In genomic region chr6:21325251-21325650, GRCm38 (mm10) we compare ENCODE assay signal across 13 mouse cellular contexts.
A peak's percentile ranks its signal among the peaks of the same experiment; 100 is the strongest.
DNase-seq lines count a peak whose midpoint lies in the region; ATAC-seq and TF ChIP-seq lines count a peak whose summit lies in the region.
"Had no signal": no experiment of that assay in that cellular context is flagged by ENCODE, and none has a peak within 500 bp of the region (broad histone marks: within the 10 kb centered on the region; RNA-seq: fewer than 3 reads in every experiment).

No protein-coding gene starts in this region.

- H3K9me3 ChIP-seq in ES-E14 (ENCODE audit: control insufficient read depth, insufficient read depth, low read depth, low read length): no peaks in the 10 kb centered on the region
- no peaks in the 10 kb centered on the region for H3K9me3 ChIP-seq in forebrain, embryonic 16.5 days (ENCODE audit: control insufficient read depth, low read length)
- H3K9me3 ChIP-seq in midbrain, embryonic 12.5 days: no peaks in the 10 kb centered on the region
- H3K9me3 ChIP-seq: embryonic facial prominence, embryonic 12.5 days had no signal

- no peak overlapping the region for H3K9ac ChIP-seq in ES-E14 (ENCODE audit: insufficient read depth, low read depth, low read length, poor library complexity, severe bottlenecking)
- no peak overlapping the region for H3K9ac ChIP-seq in forebrain, embryonic 16.5 days (replicated peaks; ENCODE audit: low read depth, low read length)
- H3K9ac ChIP-seq in midbrain, embryonic 12.5 days (replicated peaks): no peak overlapping the region
- H3K9ac ChIP-seq: embryonic facial prominence, embryonic 12.5 days; lung, embryonic 14.5 days had no signal

- no peak overlapping the region for H3K4me2 ChIP-seq in forebrain, embryonic 16.5 days (ENCODE audit: low read length)
- H3K4me2 ChIP-seq in midbrain, embryonic 12.5 days (replicated peaks): no peak overlapping the region
- H3K4me2 ChIP-seq: embryonic facial prominence, embryonic 12.5 days; lung, embryonic 14.5 days had no signal

- in situ Hi-C loops in ES-E14 (cut with MboI; ENCODE audit: low sequenced_read_pairs in 2 of 2, unreplicated experiment in 2 of 2): no loop called here

- H3K4me1 ChIP-seq in ES-E14 (ENCODE audit: control insufficient read depth in 2 of 2, insufficient read depth in 2 of 2, low read length in 2 of 2, poor library complexity in 1 of 2): no peaks in the 10 kb centered on the region
- H3K4me1 ChIP-seq in forebrain, embryonic 16.5 days (replicated peaks; ENCODE audit: control insufficient read depth, insufficient read depth, low read length): peaks cover 4% of the 10 kb centered on the region; the same call in 1 of the 2 replicates
- peaks cover 18% of the 10 kb centered on the region for H3K4me1 ChIP-seq in midbrain, embryonic 12.5 days

- ATAC-seq in forebrain, embryonic 16.5 days: peak; percentile 95
- peak; percentile 93 for ATAC-seq in midbrain, embryonic 12.5 days (ENCODE audit: low FRiP score, low read depth)
- ATAC-seq in CD4-positive, CD25-positive, alpha-beta regulatory T cell, adult 4 months: no peak

- H3K27ac ChIP-seq in ES-E14 (ENCODE audit: insufficient read depth, low read depth, low read length, poor library complexity, severe bottlenecking): no peak overlapping the region
- no peak overlapping the region for H3K27ac ChIP-seq in forebrain, embryonic 16.5 days (ENCODE audit: low read length)
- H3K27ac ChIP-seq in midbrain, embryonic 12.5 days (replicated peaks): peak overlapping the region; percentile 67
- H3K27ac ChIP-seq: embryonic facial prominence, embryonic 12.5 days had no signal

- H3K4me3 ChIP-seq in ES-E14 (ENCODE audit: insufficient read depth in 1 of 2, low read depth in 1 of 2, low read length in 2 of 2, poor library complexity in 1 of 2, severe bottlenecking in 1 of 2): no peak overlapping the region
- no peak overlapping the region for H3K4me3 ChIP-seq in forebrain, embryonic 16.5 days (replicated peaks; ENCODE audit: low read length)
- H3K4me3 ChIP-seq in midbrain, embryonic 12.5 days: no peak overlapping the region
- H3K4me3 ChIP-seq: embryonic facial prominence, embryonic 12.5 days had no signal

- DNase-seq in ES-E14 (ENCODE audit: low read depth, low spot score): peak; percentile 21
- peak; percentile 23 for DNase-seq in embryo, embryonic 10 days (ENCODE audit: low spot score)
- no peak for DNase-seq in adrenal gland, postnatal 25 days
- no peak for DNase-seq in frontal cortex, postnatal 36 days (ENCODE audit: low spot score in 2 of 2)
- DNase-seq in testis, postnatal 10 days (ENCODE audit: low spot score): no peak
- DNase-seq: adrenal gland, postnatal 10 days; cerebellum, adult 11-12 months; kidney, postnatal 4 days; lung, embryonic 14.5 days had no signal

- no peaks in the 10 kb centered on the region for H3K27me3 ChIP-seq in forebrain, embryonic 16.5 days (replicated peaks; ENCODE audit: control insufficient read depth, insufficient read depth, low read length)
- no peaks in the 10 kb centered on the region for H3K27me3 ChIP-seq in midbrain, embryonic 12.5 days
- H3K27me3 ChIP-seq: embryonic facial prominence, embryonic 12.5 days had no signal

- 14% methylated on average over 1 of the region's 1 CpGs for WGBS in forebrain, embryonic 16.5 days
- 0% methylated on average over 1 of the region's 1 CpGs for WGBS in midbrain, embryonic 12.5 days

- no peaks in the 10 kb centered on the region for H3K36me3 ChIP-seq in ES-E14 (ENCODE audit: control insufficient read depth, insufficient read depth, low read length, poor library complexity, severe bottlenecking)
- H3K36me3 ChIP-seq in forebrain, embryonic 16.5 days (ENCODE audit: control insufficient read depth, insufficient read depth): no peaks in the 10 kb centered on the region
- H3K36me3 ChIP-seq in midbrain, embryonic 12.5 days: no peaks in the 10 kb centered on the region
- H3K36me3 ChIP-seq: embryonic facial prominence, embryonic 12.5 days had no signal

TF ChIP-seq in ES-E14, 5 proteins besides CTCF, POLR2A, EP300 and RAD21:
- no peak for TF ChIP-seq HCFC1 (IDR thresholded peaks at IDR 0.05; ENCODE audit: borderline replicate concordance, insufficient read depth, low read length)
- TF ChIP-seq ZC3H11A (IDR thresholded peaks at IDR 0.05; ENCODE audit: borderline replicate concordance, low read depth, low read length): no peak
- no peak for TF ChIP-seq CHD2 (IDR thresholded peaks at IDR 0.05; ENCODE audit: low read depth, low read length)
- no peak for TF ChIP-seq ZNF384 (IDR thresholded peaks at IDR 0.05; ENCODE audit: low read depth, low read length)
- TF ChIP-seq MAFK (IDR thresholded peaks at IDR 0.05; ENCODE audit: insufficient read depth, low read depth, low read length): no peak
TF ChIP-seq in ES-E14: peak in this region for 0.

Comparison
In these comparisons a context has a peak if more than half of its experiments do, and no peak if none do; other contexts are left out.
1. DNase-seq: peak in ES-E14 (single experiment) and embryo, embryonic 10 days (single experiment); none in adrenal gland, postnatal 25 days (single experiment), frontal cortex, postnatal 36 days (0 of 2) and testis, postnatal 10 days (single experiment).